19 mouse cellular contexts compared by ENCODE assay signal in the genomic region with DNA sequence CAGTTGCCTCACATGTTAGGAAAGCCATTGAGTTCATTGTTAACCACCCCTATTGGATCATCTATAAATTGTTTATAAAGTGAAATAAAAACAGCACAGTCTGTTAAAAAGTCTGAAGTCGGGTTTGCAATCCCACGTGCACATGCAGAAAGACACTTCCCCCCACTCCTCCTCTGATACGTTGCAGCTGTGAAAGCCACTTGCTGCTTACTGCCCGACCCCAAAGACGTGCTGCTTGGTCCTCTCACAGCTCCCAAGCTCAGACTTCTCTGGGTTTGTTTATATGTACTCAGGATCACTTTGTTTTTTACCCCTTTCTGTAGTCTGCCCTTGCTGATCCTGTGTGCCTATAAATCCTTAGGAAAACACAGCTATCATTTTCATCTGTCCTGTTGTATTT.
A peak's percentile ranks its signal among the peaks of the same experiment; 100 is the strongest.
DNase-seq lines count a peak whose midpoint lies in the region; ATAC-seq and TF ChIP-seq lines count a peak whose summit lies in the region.
"Had no signal": no experiment of that assay in that cellular context is flagged by ENCODE, and none has a peak within 500 bp of the region (broad histone marks: within the 10 kb centered on the region; RNA-seq: fewer than 3 reads in every experiment).

No protein-coding gene starts in this region.

- DNase-seq in kidney, postnatal 4 days: peak; percentile 26 to 38
- no peak for DNase-seq in kidney, adult 2 months
- no peak for DNase-seq in lung, postnatal 14 days
- DNase-seq: adrenal gland, adult 8-10 months; adrenal gland, postnatal 36 days; B cell, adult 2 months; cerebellum, adult 2 months; cerebellum, postnatal 10 days; forebrain, postnatal 0 days; gastrocnemius, postnatal 14 days had no signal

- H3K36me3 ChIP-seq in intestine, embryonic 15.5 days: 0 out of 2 replicates have a peak, but pooled peaks cover 2% of the 10 kb centered on the region
- peaks cover 26% of the 10 kb centered on the region for H3K36me3 ChIP-seq in intestine, postnatal 0 days (ENCODE audit: control insufficient read depth, insufficient read depth)
- no peaks in the 10 kb centered on the region; the same call in none of the 2 replicates for H3K36me3 ChIP-seq in kidney, adult 2 months (ENCODE audit: control insufficient read depth, insufficient read depth, low read length)
- H3K36me3 ChIP-seq in lung, embryonic 16.5 days (ENCODE audit: control insufficient read depth, insufficient read depth, low read length): peaks cover 27% of the 10 kb centered on the region
- no peaks in the 10 kb centered on the region for H3K36me3 ChIP-seq in intestine, embryonic 16.5 days (ENCODE audit: control insufficient read depth, insufficient read depth, low read length)

- no peak for TF ChIP-seq POLR2A in kidney, adult 2 months (IDR thresholded peaks at IDR 0.05; ENCODE audit: low read depth, low read length)

- no peak overlapping the region for H3K27ac ChIP-seq in intestine, embryonic 15.5 days
- H3K27ac ChIP-seq in intestine, postnatal 0 days (ENCODE audit: low read depth, low read length): no peak overlapping the region
- no peak overlapping the region for H3K27ac ChIP-seq in kidney, adult 2 months (ENCODE audit: insufficient read depth, low read depth, low read length)
- no peak overlapping the region for H3K27ac ChIP-seq in lung, embryonic 16.5 days (ENCODE audit: low read length)
- no peak overlapping the region for H3K27ac ChIP-seq in intestine, embryonic 16.5 days (ENCODE audit: low read length)
- H3K27ac ChIP-seq: embryonic facial prominence, embryonic 10.5 days; forebrain, embryonic 13.5 days had no signal

- H3K4me1 ChIP-seq in intestine, embryonic 15.5 days (replicated peaks): peaks cover 3% of the 10 kb centered on the region; the same call in 1 of the 2 replicates
- no peaks in the 10 kb centered on the region for H3K4me1 ChIP-seq in intestine, postnatal 0 days (replicated peaks; ENCODE audit: control insufficient read depth, insufficient read depth, low read length)
- H3K4me1 ChIP-seq in kidney, adult 2 months (ENCODE audit: control insufficient read depth, insufficient read depth, low read length): no peaks in the 10 kb centered on the region
- no peaks in the 10 kb centered on the region; the same call in 1 of the 2 replicates for H3K4me1 ChIP-seq in lung, embryonic 16.5 days (replicated peaks; ENCODE audit: control insufficient read depth, insufficient read depth, low read length)
- H3K4me1 ChIP-seq in intestine, embryonic 16.5 days (ENCODE audit: control insufficient read depth, insufficient read depth, low read length): no peaks in the 10 kb centered on the region
- H3K4me1 ChIP-seq: embryonic facial prominence, embryonic 10.5 days; forebrain, embryonic 13.5 days; heart, embryonic 12.5 days had no signal

- 37% methylated on average over 5 of the region's 5 CpGs for WGBS in intestine, embryonic 15.5 days
- 49% methylated on average over 5 of the region's 5 CpGs for WGBS in intestine, postnatal 0 days
- 60% methylated on average over 5 of the region's 5 CpGs for WGBS in kidney, adult 2 months
- WGBS in lung, embryonic 16.5 days: 43% methylated on average over 5 of the region's 5 CpGs
- WGBS in intestine, embryonic 16.5 days: 44% methylated on average over 5 of the region's 5 CpGs

- no peak overlapping the region for H3K9ac ChIP-seq in intestine, embryonic 15.5 days
- H3K9ac ChIP-seq in intestine, postnatal 0 days (ENCODE audit: low read depth, low read length): no peak overlapping the region
- H3K9ac ChIP-seq in lung, embryonic 16.5 days (ENCODE audit: low read length): no peak overlapping the region
- no peak overlapping the region for H3K9ac ChIP-seq in intestine, embryonic 16.5 days (ENCODE audit: low read depth, low read length)
- H3K9ac ChIP-seq: forebrain, embryonic 13.5 days; forebrain, postnatal 0 days; heart, embryonic 12.5 days had no signal

- peak; percentile 51; the same call in 1 of the 2 replicates for ATAC-seq in intestine, embryonic 15.5 days
- no peak for ATAC-seq in intestine, postnatal 0 days
- peak; percentile 91 for ATAC-seq in lung, embryonic 16.5 days (ENCODE audit: low read depth)
- peak; percentile 56; the same call in 1 of the 2 replicates for ATAC-seq in intestine, embryonic 16.5 days
- ATAC-seq: CD4-positive, CD25-positive, alpha-beta regulatory T cell, adult 4 months; forebrain, embryonic 13.5 days; forebrain, postnatal 0 days had no signal

- no peak overlapping the region for H3K4me2 ChIP-seq in intestine, embryonic 15.5 days (replicated peaks)
- no peak overlapping the region for H3K4me2 ChIP-seq in intestine, postnatal 0 days (replicated peaks; ENCODE audit: low read depth)
- no peak overlapping the region for H3K4me2 ChIP-seq in lung, embryonic 16.5 days (ENCODE audit: low read depth, low read length)
- no peak overlapping the region for H3K4me2 ChIP-seq in intestine, embryonic 16.5 days (ENCODE audit: low read depth, low read length)
- H3K4me2 ChIP-seq: forebrain, embryonic 13.5 days; heart, embryonic 12.5 days had no signal

- H3K27me3 ChIP-seq in intestine, embryonic 15.5 days (replicated peaks): no peaks in the 10 kb centered on the region
- no peaks in the 10 kb centered on the region for H3K27me3 ChIP-seq in intestine, postnatal 0 days (replicated peaks; ENCODE audit: control insufficient read depth, insufficient read depth, low read length)
- no peaks in the 10 kb centered on the region for H3K27me3 ChIP-seq in kidney, adult 2 months (replicated peaks; ENCODE audit: control insufficient read depth, insufficient read depth, low read length)
- H3K27me3 ChIP-seq in lung, embryonic 16.5 days (ENCODE audit: control insufficient read depth, insufficient read depth, low read depth, low read length): no peaks in the 10 kb centered on the region
- no peaks in the 10 kb centered on the region for H3K27me3 ChIP-seq in intestine, embryonic 16.5 days (replicated peaks; ENCODE audit: control insufficient read depth, insufficient read depth, low read length)
- H3K27me3 ChIP-seq: forebrain, embryonic 13.5 days; heart, embryonic 12.5 days had no signal

- no peak overlapping the region for H3K4me3 ChIP-seq in intestine, embryonic 15.5 days (replicated peaks)
- H3K4me3 ChIP-seq in intestine, postnatal 0 days (ENCODE audit: low read depth, low read length): no peak overlapping the region
- no peak overlapping the region for H3K4me3 ChIP-seq in kidney, adult 2 months (ENCODE audit: insufficient read depth, low read depth, low read length)
- H3K4me3 ChIP-seq in lung, embryonic 16.5 days (ENCODE audit: low read length): no peak overlapping the region
- no peak overlapping the region for H3K4me3 ChIP-seq in intestine, embryonic 16.5 days (ENCODE audit: low read length)
- H3K4me3 ChIP-seq: embryonic facial prominence, embryonic 10.5 days; forebrain, embryonic 13.5 days; heart, embryonic 12.5 days had no signal

- TF ChIP-seq CTCF in intestine, postnatal 0 days (IDR thresholded peaks at IDR 0.05; ENCODE audit: low read depth): no peak
- TF ChIP-seq CTCF in kidney, adult 2 months (conservative IDR thresholded peaks at IDR 0.05; ENCODE audit: insufficient read depth, insufficient read length, low read depth, low read length): no peak

- H3K9me3 ChIP-seq in intestine, embryonic 15.5 days: no peaks in the 10 kb centered on the region
- H3K9me3 ChIP-seq in intestine, postnatal 0 days (ENCODE audit: control insufficient read depth): no peaks in the 10 kb centered on the region
- H3K9me3 ChIP-seq in lung, embryonic 16.5 days (ENCODE audit: control insufficient read depth, low read length): no peaks in the 10 kb centered on the region
- H3K9me3 ChIP-seq in intestine, embryonic 16.5 days (ENCODE audit: control insufficient read depth, low read length): no peaks in the 10 kb centered on the region
- H3K9me3 ChIP-seq: embryonic facial prominence, embryonic 10.5 days; forebrain, embryonic 13.5 days; G1E; heart, embryonic 12.5 days had no signal

Comparison
In these comparisons a context has a peak if more than half of its experiments do, and no peak if none do; other contexts are left out.
1. DNase-seq: peak in kidney, postnatal 4 days (2 of 2); none in kidney, adult 2 months (single experiment) and lung, postnatal 14 days (single experiment).